Mouse (Mus musculus) spleen, adult 12 weeks (tissue): ENCODE results near the gene Gjb5.

ENCODE experiments used
- DNase-seq: peaks from one replicate; pipeline ENCODE4 v3.0.0; 2022; ENCODE audit warnings: low spot score

Gjb5 gene

DNA sequence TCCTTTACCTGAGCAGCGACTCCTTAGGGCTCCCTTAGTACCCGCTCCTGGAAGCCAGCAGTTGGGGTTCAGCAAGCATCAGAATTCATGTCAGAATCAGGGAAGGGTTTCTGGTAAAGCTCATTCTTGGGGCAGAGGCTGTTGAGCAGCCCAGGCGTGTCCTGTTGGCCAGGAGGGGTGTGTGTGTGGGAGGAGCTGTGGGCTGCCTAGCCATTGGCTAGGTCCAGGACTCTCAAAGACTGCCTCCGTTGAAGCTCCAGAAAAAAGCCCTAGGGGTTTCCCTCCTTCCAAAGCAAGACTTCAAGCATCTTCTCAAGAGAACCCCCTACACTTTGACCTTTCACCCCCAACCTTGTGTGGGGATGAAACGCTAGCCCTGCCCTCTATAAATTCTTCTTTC, at the start of gene Gjb5:
Gjb5 (minus strand) TSS at position 164 of the 400 bp plus-strand sequence.
- DNase-seq = no peak

DNA sequence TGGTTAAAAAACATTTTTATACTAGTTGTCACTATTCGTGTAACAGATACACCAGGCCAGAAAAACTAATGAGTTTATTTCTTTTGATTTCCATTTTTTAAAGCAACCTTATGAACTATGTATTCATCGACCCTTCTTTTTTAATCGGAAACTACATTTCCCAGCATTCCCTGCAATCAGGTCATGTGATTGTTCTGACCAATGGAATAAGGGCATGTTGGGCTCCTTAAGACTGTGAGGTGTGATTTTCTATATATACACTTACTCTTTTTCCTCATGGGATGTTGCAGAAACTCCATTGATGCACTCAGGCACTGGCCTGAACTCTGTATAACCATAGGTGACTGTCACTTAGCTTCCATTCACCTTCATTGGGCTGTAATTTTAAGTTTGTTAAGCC, 44.6 kb upstream of the Gjb5 start:
- DNase-seq = no peak

DNA sequence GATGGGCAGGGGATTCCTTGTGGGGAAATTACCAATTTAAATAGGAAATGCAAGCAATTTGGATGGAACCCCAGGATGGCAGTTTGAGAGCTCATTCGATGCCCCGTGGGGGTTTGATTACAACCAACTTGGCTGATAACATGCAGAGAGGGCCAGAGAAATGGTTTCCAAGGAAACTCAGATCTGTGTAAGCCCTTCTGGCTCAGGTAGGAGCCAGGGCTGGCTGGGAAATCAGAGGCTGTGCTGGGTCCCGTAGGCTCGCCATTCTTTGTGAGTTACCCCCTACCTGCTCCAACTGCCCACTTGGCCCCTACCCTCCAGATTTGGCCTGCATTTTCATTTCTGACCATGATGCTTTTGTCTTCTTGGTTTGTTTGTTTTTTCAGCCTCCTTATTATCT, 44.2 kb upstream of the Gjb5 start:
- no peak for DNase-seq

DNA sequence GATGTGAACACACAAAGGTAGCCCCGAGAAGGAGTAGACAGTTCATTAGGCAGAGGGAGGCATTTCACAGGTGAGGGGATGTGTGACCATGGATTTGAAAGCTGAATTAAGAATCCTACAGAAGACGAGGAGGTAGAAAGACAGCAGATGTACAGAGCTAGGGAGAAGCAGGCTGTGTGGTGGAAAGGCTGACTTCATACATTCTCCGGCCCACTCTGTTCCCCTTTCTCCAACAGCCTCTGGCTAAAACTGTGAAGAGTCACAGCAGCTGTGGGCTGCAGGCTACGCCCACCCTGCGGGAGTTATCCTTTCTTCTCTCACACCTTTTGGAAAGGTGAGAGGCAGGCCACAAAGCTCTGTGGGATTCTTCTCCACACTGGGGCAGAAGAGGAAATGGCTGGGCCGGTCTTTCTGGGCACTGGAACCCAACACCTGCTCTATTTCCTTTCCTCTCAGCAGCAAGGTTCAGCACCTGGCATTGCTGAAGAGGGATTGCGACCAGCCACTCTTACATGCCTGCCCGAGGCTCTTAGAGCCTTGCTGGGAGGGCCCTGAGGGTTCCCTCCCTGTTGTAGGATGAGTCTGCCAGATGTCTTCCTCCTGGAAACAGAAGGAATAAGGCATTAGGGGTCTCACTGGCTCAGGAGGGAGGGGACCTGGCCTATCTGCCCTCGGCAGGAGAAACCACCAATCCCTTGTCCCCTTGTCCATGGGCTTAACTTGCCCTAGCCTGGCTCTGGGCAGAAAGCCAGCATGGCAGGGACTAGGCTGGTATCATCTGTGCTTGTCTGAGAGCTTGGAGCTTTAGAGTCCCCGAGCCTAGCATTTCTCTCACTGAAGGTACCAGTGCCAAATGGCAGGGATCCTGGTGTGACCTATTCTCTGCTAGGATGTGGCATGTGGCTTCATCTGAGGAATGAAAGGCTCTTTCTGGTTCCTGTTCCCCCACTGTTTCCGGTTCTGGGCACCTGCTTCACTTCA, 42.5 kb upstream of the Gjb5 start:
- DNase-seq = no peak

DNA sequence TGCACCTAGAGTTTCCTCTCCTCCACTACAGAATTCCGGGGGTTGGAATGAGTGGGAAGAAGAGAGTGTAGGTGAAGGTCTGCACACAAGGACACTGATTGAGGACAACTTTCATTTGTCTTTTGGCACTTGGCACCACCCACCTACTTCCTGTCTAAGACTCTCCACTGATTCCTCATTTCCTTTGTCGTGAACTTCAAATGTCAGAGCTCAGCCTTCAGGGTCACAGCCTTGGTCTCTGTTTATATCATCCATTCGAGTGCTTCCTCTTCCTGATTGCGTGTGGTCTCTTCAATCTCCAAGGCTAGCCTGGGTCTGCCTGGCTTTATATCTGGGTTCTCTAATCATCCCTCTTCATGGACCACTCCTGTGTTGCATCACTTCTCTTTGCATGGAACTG, 37.6 kb upstream of the Gjb5 start:
- no peak for DNase-seq

DNA sequence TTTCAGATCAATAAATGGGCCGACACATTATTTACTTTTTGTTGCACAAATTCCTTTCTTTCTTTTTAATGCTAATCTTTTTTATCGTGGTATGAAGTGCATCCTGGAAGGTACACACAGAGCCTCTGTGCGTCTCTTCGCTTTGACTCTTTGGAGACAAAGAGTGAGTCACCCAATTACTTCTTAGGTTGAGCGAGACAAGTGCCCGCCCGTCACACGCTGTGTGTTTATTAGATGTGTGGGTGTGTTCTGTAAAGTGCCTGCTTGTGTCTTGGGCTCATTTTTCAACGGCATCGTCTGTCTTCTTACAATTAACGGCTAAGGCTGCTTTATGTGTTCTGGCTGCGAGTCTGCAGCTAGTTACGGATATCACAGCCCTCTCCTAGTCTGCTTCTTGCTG, 31.7 kb upstream of the Gjb5 start:
- DNase-seq = no peak

DNA sequence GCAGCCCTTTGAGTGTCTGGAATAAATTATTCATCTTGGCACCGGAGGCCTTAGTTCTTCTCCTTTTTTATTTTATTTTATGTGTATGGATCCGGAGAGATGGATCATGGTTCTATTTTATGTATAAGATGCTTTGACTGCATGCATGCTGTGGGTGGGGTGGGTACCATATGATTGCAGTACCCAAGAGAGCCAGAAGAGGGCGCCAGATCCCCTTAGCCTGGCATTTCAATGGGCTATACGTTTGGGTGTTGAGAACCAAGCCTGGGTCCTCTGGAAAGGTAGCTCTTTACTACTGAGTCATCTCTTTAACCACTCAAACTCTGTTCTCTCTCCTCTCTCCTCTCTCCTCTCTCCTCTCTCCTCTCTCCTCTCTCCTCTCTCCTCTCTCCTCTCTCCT, 19.4 kb upstream of the Gjb5 start:
- DNase-seq = no peak

- no peak for DNase-seq
These were observed 17.7 kb upstream of the Gjb5 start for GRCm38 (mm10) chr4:127375541-127376177.

- no peak for DNase-seq
These were observed 16.7 kb upstream of the Gjb5 start for GRCm38 (mm10) chr4:127374645-127375044.

- DNase-seq = no peak
These were observed 15.5 kb upstream of the Gjb5 start for GRCm38 (mm10) chr4:127373491-127373890.

GRCm38 (mm10) chr4:127371546-127371945, 13.6 kb upstream of the Gjb5 start:
- DNase-seq = no peak

GRCm38 (mm10) chr4:127370447-127370846, 12.5 kb upstream of the Gjb5 start:
- no peak for DNase-seq

- peak; percentile 6 for DNase-seq
These were observed 10.5 kb upstream of the Gjb5 start for GRCm38 (mm10) chr4:127368379-127368973.

- no peak for DNase-seq
These were observed 7.9 kb upstream of the Gjb5 start for GRCm38 (mm10) chr4:127365834-127366233.

DNA sequence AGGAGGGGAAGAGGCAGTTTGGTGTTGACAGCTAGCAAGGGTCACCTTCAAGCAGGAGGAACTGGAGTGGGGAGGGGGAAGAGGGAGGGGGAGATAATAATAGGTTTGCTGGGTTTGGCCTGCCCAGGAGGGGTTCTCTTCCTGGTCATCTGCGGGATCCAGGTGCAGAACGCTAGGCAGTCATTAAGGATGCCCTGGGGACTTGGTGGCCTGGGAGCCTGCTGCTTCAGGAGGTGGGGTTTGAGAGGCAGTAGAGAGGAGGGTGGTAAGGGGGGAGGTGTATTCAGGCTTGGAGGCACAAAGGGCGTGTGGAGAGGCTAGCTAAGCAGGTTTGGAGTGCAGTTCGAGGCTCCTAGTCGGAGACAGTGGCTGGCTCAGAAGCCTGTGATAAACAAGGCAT, 7.5 kb upstream of the Gjb5 start:
- no peak for DNase-seq

GRCm38 (mm10) chr4:127364431-127364830, 6.5 kb upstream of the Gjb5 start:
- no peak for DNase-seq

DNA sequence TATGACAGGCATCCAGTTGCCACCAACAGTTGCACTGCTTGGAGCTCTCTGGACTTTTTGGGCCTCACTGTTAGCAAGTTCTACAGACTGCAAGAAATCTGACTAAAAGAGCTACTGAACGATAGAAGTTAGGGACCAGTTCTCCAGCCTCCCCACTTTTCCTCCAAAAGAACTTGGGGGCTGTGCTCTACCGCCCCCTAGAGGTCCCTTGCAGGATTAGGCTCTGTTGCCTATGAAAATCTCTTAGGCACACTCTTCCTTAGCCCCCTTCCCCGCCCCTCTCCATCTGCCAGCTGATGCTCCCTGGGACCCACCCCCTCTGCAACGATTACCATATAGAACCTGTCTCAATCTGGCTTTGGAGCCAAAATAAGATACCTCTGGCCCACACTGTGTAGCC, 5.3 kb upstream of the Gjb5 start:
- no peak for DNase-seq

DNA sequence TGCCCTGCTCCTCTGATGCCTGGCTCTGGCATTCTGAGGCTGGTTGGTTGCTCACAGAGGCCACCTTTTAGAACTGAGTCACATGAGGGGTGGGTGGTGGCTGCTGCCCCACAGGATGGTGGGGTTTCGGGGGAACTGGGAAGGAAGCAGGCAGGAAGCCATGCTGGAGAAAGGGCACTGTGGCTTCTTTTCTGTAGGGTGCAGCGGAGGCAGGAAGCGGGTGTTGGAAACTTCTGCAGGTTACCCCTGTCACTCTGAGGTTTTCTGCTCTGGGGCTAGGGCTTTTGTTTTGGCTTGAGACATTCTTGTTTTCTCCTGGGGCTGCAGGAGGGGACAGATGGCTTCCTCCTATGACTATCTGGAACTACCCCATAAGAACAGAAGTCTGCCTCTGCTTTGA, 4.5 kb upstream of the Gjb5 start:
- DNase-seq = no peak

- DNase-seq = no peak
These were observed 3.2 kb downstream of the Gjb5 start for GRCm38 (mm10) chr4:127354506-127355485.

GRCm38 (mm10) chr4:127353951-127354438, 4.0 kb downstream of the Gjb5 start, which contains the start of gene Gjb4:
Gene Gjb4, minus strand, starts transcription at chr4:127354081.
- no peak for DNase-seq

GRCm38 (mm10) chr4:127352594-127352993, 5.4 kb downstream of the Gjb5 start:
- DNase-seq = no peak
